Mouse (Mus musculus) lung, postnatal 0 days (tissue): ENCODE measurements at regions not wholly inside any gene's neighbourhood (a gene's known extent, or its start where the extent isn't known, plus 50 kb on each side); places are given as distances from the start of the nearest gene placed in this dataset.
"Not testable (repeated sequence)": the region's sequence is repeated elsewhere in the genome, so short reads cannot be mapped to it uniquely, and the experiment has no call there.

Source experiments
- CTCF ChIP-seq: IDR thresholded peaks from 2 replicates; pipeline ENCODE4 v1.5.1; 2016; ENCODE audit warnings: antibody characterized with exemption, mild to moderate bottlenecking
- EP300 ChIP-seq: IDR thresholded peaks from 2 replicates; pipeline ENCODE4 v1.6.1; 2016; ENCODE audit warnings: antibody characterized with exemption, mild to moderate bottlenecking, control low read depth

DNA sequence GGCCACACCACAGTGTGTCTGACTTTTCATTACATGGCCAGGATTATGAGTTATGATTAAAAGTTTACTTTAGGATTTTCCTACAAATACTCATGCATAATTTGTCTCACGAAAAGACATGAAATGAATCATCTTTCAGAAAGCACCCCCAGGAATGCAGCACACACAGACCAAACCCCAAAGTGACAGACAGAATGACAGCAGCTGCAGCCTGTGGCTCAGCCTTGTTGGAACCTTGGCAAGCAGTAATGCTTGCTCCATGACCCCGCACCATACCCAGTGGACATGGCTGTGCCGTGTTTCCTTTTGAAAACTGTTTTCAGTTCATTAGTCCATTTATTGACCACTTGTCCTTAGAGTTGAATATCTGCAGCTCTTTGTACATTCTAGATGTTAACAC is 199.0 kb downstream of the Gm906 start:
- not testable (repeated sequence) for TF ChIP-seq CTCF, EP300
